Mouse (Mus musculus) spleen, adult 12 weeks (tissue): Measurements from ENCODE around the gene Nup85.
"Not testable (repeated sequence)": the region's sequence is repeated elsewhere in the genome, so short reads cannot be mapped to it uniquely, and the experiment has no call there.

ENCODE experiments used
- DNase-seq: peaks from one replicate; pipeline ENCODE4 v3.0.0; 2022; ENCODE audit warnings: low spot score

Nup85 gene

GRCm38 (mm10) chr11:115564064-115564809 lies at the start of gene Nup85:
Gene Nup85 (plus strand): TSS chr11:115564434.
- DNase-seq: peak; percentile 97

GRCm38 (mm10) chr11:115515021-115515420 lies 49.2 kb upstream of the Nup85 start:
- no peak for DNase-seq

DNA sequence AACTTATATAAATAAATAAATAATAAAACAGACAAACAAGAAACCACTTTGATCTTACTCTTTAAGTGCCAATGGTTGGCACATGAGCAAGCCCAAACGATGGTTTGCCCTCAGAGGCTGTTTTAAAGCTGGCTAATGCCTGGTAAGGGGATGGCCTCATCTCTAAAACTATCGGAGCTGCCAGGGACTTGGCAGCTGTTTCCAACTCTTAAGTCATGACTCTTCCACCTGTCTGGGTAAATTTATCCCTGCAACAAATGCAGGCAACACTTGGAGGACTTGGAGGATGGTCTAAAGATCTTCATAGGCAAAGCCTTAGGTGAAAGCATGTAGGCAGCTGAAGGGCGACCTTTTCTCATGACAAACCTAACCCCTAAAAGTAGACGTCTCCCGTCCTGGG lies 47.3 kb upstream of the Nup85 start:
- DNase-seq: no peak

GRCm38 (mm10) chr11:115518693-115519092 lies 45.5 kb upstream of the Nup85 start:
- no peak for DNase-seq

DNA sequence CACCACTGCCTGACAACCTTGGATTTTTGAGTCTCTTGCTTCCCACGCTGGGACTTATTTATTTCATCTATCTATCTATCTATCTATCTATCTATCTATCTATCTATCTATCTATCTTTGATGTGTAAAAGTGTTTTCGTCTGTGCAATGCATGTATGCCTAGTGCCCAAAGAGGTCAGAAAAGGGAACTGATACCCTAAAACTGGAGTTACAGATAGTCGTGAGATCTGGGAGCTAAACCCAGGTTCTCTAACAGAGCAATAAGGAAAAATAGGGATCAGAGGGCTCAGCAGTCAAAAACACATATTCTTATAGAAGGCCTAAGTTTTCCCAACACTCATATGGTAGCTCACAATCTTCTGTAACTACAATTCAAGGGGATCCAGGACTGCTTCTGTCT lies 44.7 kb upstream of the Nup85 start:
- no peak for DNase-seq

- DNase-seq: no peak
Observed at GRCm38 (mm10) chr11:115520218-115520617, 44.0 kb upstream of the Nup85 start.

DNA sequence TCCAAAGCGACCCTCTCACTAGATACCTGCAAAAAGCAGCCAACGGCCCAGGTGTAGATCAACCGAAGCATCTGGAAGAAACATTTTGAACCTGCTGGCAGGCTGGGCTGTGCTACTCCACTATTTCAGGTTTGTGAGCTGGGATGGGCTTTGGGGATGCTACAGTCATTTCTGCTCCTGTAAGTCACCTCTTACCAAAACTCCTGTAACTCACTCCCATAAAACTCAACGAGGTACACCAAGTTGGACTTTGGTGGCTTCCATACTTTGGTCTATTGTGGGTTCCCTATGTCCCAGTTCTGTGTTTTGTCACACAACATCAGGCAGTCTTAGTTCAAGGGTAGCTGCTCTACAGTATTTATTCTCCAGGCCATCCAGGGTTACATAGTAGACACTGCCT lies 43.2 kb upstream of the Nup85 start:
- no peak for DNase-seq

GRCm38 (mm10) chr11:115522238-115522637 lies 42.0 kb upstream of the Nup85 start:
- no peak for DNase-seq

DNA sequence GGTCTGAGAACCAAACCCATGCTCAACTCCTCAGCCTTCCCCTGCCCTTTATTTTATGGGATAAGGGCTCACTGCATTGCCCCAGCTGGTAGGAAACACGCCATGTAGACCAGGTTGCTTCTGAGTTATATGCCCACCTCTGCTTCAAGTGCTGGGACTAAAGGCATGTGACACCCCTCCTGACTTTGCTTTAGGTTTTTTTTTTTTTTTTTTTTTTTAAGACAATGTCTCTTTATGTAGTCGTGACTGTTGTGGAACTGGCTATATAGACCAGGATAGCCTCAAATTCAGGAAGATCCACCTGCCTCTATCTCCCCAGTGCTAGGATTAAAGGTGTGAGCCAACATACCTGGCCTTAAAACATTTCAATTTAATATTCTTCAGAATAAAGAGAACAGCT lies 41.5 kb upstream of the Nup85 start:
- DNase-seq: no peak

DNA sequence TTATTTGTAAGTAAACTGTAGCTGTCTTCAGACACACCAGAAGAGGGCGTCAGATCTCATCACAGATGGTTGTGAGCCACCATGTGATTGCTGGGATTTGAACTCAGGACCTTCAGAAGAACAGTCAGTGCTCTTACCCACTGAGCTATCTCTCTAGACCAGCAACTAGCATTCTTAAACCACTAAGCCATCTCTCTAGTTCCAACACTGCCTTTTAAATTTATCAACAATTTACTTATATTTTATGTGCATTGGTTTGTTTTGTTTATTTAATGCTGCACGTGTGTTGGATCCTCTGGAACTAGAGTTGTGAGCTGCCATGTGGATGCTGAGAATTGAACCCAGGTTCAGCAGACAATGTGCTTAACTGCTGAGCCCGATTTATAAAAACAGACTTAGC lies 37.8 kb upstream of the Nup85 start:
- DNase-seq: not testable (repeated sequence)

DNA sequence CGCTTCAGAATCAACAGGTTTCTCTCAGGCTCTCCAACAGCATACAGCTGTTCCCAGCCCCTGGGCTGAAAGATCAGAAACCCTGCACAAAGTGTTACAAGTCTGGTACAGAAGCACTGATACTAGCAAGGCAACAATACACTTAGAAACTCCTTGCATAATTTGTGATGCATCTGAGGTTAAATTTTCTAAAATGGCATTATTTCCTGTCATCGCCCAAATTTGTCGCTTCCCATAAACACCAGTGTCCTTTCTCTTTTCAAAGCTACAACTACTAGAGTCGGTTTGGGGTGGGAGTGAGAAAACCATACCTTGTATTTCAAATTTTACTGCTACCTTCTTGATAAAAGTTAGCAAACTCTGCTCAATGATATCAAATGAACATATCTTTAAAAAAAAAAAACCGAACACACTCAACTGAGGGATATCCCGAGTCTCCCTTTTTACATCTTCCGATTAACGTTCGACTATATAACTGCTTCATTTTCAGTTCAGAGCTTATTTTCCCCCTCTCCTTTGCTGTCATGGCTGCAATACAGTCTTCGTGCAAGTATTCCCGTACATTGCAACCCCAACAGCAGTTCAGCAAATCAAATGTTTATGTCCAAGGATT lies 29.4 kb upstream of the Nup85 start:
- no peak for DNase-seq

DNA sequence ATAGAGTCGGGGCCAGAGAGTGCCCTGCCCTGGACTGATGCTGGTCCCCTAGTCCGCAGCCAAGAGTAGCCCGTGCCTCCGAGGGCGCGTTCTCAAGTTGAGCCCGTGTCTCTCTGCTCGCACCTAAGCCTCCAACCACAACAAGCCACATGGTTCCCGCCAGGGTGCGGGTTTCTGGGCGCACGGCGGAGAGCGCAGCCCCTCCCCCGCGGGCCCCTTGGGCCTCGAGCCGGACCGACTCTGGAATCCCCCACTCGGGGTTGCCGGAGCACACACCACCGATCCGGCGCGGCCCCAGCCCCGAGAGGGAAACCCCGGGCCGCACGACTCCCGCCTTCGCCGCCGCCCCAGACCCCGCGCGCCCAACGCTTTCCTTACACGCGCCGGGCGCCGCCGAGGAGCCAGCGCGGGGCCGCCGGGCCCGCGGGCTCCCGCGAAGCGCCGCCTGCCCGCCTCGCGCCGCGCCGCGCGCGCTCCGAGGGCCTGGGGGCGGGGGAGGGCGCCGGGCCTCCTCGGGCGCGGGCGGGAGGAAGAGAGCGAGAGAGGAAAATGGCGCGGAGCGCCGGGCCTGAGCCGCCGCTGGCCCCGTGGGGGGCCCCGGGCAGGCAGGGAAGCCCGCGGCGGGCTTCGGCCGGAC lies 28.7 kb upstream of the Nup85 start:
- DNase-seq: peak; percentile 61

DNA sequence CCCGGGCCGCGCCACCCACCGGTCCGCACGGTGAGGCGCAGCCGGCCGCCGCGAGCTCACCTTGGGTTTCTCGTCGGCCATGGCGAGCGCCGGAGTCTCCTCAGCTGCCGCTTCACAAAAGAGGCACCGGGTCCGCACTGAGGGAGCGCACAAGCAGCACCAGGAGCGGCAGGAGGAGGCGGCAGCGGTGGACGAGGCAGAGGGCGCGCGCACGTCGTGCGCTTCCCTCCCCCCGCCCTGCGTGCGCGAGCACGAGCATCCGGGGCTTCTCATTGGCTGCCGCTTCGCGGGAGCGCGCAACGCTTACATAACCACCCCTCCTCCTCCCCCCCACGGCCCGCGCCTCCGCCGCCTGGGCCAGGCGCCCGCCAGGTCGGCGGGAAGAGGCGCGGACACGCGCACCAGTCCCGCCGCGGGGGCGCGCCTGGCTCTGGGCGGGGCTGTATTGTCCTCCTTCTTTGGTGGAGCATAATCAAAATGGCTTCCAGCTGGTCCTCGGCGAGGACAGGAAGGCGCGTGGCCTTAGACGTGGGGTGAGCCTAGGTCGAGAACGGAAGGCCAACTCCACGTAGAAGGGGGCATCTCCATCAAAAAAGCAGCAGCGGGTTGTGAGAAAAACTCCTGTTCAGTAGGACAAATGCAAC lies 28.1 kb upstream of the Nup85 start, which contains the start of gene Sumo2:
Gene Sumo2 (minus strand): TSS at position 239 of the 644 bp plus-strand sequence.
- DNase-seq: peak; percentile 99

- no peak for DNase-seq
Observed at GRCm38 (mm10) chr11:115536856-115537568, 27.2 kb upstream of the Nup85 start.

DNA sequence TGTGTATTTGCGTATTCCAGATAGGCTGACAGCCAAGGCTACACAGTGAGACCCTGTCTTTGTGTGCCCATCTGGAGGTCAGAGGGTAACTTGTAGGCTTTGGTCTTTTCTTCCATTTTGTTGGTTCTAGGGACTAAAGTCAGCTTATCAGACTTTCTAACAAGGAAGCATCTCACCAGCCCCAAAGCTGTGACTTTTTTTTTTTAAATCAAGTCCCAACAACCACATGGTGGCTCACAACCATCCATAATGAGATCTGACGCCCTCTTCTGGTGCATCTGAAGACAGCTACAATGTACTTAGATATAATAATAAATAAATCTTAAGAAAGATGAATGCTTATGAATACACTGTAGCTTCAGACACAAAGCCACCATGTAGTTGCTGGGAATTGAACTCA lies 26.2 kb upstream of the Nup85 start:
- no peak for DNase-seq

DNA sequence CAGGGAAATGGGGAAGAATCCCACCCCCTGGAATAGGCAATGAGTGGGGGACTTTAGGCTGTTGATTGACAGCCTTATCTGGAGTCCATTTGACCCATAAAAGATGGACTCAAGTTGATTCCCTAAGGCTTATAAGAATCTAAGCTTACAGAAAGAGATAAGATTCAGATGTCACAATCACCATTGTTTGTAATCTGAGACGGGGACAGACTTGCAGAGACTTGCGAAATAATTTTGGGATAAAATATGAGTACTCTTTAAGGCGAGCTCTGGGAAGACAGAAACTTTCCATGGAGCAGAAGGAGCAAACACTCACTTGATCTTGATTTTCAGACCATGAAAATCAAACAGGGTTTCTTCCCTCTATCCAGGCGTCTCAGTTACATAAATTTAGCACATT lies 20.7 kb upstream of the Nup85 start:
- no peak for DNase-seq

GRCm38 (mm10) chr11:115552783-115553182 lies 11.5 kb upstream of the Nup85 start:
- peak; percentile 10 for DNase-seq

DNA sequence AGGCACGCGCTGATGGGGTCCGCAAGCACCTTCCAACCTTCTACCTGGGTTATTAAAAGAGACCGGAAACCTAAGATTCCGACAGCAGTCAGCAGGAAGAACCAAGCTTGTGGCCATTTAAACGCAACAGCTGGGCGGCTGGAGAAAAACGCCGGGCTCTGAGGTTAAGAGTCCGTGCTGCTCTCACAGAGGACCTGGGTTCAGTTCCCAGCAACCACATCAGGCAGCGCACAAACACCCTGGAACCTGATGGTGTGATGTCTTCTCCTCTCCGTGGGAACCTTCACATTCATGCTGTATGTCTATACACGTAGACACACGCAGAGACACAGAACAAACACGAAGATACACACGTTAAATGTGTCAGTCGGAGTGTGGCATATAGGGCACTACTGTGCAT lies 8.5 kb upstream of the Nup85 start:
- DNase-seq: no peak

DNA sequence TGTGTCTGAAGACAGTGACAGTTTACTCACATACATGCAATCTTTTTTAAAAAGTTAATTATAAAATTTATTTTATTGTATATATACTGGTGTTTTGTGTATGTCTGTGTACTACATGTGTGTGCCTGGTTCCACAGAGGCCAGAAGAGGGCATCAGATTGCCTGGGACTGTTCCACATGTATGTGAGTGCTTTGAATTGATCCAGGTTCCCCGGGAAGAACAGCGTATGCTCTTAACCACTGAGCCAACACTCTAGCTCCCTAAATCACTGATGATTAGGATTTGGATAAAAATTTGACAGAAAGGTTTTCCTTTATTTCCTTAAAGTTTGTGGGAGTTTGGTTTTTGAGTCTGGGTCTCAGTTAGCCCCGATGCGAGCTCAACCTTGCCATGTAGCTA lies 828 bp upstream of the Nup85 start:
- DNase-seq: no peak

- DNase-seq: no peak
Observed at GRCm38 (mm10) chr11:115564961-115565360, 727 bp downstream of the Nup85 start.

- no peak for DNase-seq
Observed at GRCm38 (mm10) chr11:115579080-115579479, 14.8 kb downstream of the Nup85 start.
